Mouse (Mus musculus): ENCODE measurements around the gene Lmod3. TPM values are rescaled to one million over a fixed set of nuclear protein-coding genes. Genes with fewer than 3 reads are reported as not detected.

The Lmod3 gene
- polyA plus RNA-seq, 2 experiments: 11.9 to 12.2 TPM

DNA sequence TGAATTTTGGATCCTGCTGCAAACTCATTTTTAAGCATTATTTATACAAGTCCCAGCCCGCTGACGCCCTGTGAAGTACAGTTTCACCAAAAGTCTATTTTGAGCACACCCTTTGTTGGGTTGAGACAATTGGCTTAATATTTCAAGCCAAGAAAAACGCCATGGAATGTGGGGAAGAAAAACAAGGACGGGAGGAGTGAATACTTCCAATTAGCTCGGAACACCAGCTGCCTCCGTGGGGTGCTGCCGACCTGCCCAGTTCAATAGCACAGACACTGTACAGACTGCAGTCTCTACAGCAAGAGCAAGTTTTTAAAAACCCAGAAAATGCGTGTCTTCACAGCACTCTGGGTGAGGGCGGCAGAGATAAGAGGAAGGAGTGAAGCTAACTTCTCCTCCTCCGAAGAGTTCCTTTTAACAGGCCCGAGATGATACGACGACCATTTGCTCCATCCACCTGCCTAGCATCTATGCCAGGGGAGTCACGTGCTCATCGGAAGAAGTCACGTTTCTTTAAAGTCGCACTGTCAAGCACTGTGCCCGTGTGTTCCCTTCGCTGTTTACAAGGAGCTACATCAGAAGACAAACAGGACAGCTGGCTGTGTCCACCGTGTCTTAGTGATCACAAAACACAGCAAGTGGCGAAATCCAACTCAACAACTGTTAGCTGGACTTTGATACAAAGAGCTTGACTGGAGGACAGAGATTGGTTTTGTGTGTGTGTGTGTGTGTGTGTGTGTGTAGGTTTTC, 38.8 kb upstream of the Lmod3 start:
- no peak for DNase-seq (ENCODE audit: low spot score)
- 74% methylated on average over 21 of the region's 21 CpGs for WGBS
- no peak overlapping the region for H3K9ac ChIP-seq (ENCODE audit: low read depth, low read length, severe bottlenecking)
- no peak overlapping the region for H3K4me3 ChIP-seq (replicated peaks; ENCODE audit: low read length)
- ATAC-seq (ENCODE audit: low FRiP score, low read depth): no peak
- H3K36me3 ChIP-seq (ENCODE audit: control insufficient read depth, insufficient read depth, low read length): peaks cover 11% of the 10 kb centered on the region; the same call in 1 of the 2 replicates
- peak overlapping the region; percentile 28; the same call in 1 of the 2 replicates for H3K27ac ChIP-seq (replicated peaks; ENCODE audit: low read depth, low read length)
- H3K9me3 ChIP-seq (ENCODE audit: control insufficient read depth, low read length): no peaks in the 10 kb centered on the region
- no peak for TF ChIP-seq POLR2A (IDR thresholded peaks at IDR 0.05; ENCODE audit: borderline replicate concordance, extremely low read depth, insufficient read depth, insufficient read length)
- H3K27me3 ChIP-seq (ENCODE audit: control insufficient read depth, insufficient read depth, low read length): no peaks in the 10 kb centered on the region
- H3K4me2 ChIP-seq (replicated peaks; ENCODE audit: low read depth, low read length, severe bottlenecking): no peak overlapping the region
- peaks cover 7% of the 10 kb centered on the region for H3K4me1 ChIP-seq (ENCODE audit: control insufficient read depth, insufficient read depth, low read length)

DNA sequence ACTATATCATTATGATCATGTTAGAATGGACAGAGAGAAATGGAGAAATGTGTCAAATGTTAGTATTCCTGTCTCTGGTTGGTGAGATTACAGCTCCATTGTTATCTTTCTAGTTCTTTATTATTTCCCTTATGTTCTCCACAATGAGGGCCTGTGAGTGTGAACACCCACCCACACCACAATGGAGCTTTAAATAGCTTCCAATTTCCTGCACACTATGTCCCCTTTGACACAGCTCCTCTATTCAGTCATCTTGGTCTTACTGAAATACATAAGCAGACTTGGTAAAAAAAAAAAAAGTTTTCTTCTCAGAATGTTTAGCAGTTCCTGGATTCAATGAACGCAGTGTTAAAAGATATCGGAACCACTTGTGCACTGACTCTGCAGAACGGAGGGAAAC, 38.1 kb upstream of the Lmod3 start:
- WGBS: 58% methylated on average over 3 of the region's 3 CpGs
- no peak for DNase-seq (ENCODE audit: low spot score)

DNA sequence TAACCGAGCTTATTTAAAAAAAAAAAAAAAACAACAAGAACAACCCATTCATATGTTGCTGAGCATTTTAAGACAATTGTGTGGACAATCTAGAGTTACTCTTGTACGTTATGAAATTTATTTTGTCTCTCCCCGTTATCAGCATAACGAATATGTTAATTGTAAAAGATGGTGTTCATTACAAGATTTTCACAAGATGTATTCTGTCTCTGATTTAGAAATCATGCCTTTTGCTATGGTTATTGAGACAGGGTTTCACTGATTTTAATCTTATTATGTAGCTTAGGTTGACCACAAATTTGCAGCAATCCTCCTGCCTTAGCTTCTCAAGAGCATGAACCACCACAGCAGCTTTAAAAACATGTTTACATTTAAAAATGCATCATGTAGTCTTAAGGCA, 37.3 kb upstream of the Lmod3 start:
- Histone ChIP-seq H3K4me3 (replicated peaks; ENCODE audit: low read length) (no peak overlapping the region), H3K4me1 (ENCODE audit: control insufficient read depth, insufficient read depth, low read length) (peaks cover 7% of the 10 kb centered on the region), H3K9ac (ENCODE audit: low read depth, low read length, severe bottlenecking) (no peak overlapping the region), H3K27me3 (ENCODE audit: control insufficient read depth, insufficient read depth, low read length) (no peaks in the 10 kb centered on the region), H3K4me2 (replicated peaks; ENCODE audit: low read depth, low read length, severe bottlenecking) (no peak overlapping the region), H3K27ac (replicated peaks; ENCODE audit: low read depth, low read length) (no peak overlapping the region), H3K36me3 (ENCODE audit: control insufficient read depth, insufficient read depth, low read length) (peaks cover 3% of the 10 kb centered on the region; the same call in 1 of the 2 replicates), H3K9me3 (ENCODE audit: control insufficient read depth, low read length) (no peaks in the 10 kb centered on the region)
- DNase-seq (ENCODE audit: low spot score) (no peak), ATAC-seq (ENCODE audit: low FRiP score, low read depth) (no peak)
- no peak for TF ChIP-seq POLR2A (IDR thresholded peaks at IDR 0.05; ENCODE audit: borderline replicate concordance, extremely low read depth, insufficient read depth, insufficient read length)
- WGBS: 83% methylated on average over 4 of the region's 4 CpGs

More for the DNA sequence above, 38.1 kb upstream of the Lmod3 start:
- peaks cover 7% of the 10 kb centered on the region for H3K4me1 ChIP-seq (ENCODE audit: control insufficient read depth, insufficient read depth, low read length)
- H3K9me3 ChIP-seq (ENCODE audit: control insufficient read depth, low read length): no peaks in the 10 kb centered on the region
- peaks cover 11% of the 10 kb centered on the region; the same call in 1 of the 2 replicates for H3K36me3 ChIP-seq (ENCODE audit: control insufficient read depth, insufficient read depth, low read length)
- no peaks in the 10 kb centered on the region for H3K27me3 ChIP-seq (ENCODE audit: control insufficient read depth, insufficient read depth, low read length)
- no peak for ATAC-seq (ENCODE audit: low FRiP score, low read depth)
- no peak overlapping the region for H3K9ac ChIP-seq (ENCODE audit: low read depth, low read length, severe bottlenecking)
- no peak overlapping the region for H3K4me2 ChIP-seq (replicated peaks; ENCODE audit: low read depth, low read length, severe bottlenecking)
- no peak overlapping the region for H3K4me3 ChIP-seq (replicated peaks; ENCODE audit: low read length)
- peak overlapping the region; percentile 28; the same call in 1 of the 2 replicates for H3K27ac ChIP-seq (replicated peaks; ENCODE audit: low read depth, low read length)
- no peak for TF ChIP-seq POLR2A (IDR thresholded peaks at IDR 0.05; ENCODE audit: borderline replicate concordance, extremely low read depth, insufficient read depth, insufficient read length)

GRCm38 (mm10) chr6:97289316-97289820, 36.8 kb upstream of the Lmod3 start:
- H3K36me3 ChIP-seq (ENCODE audit: control insufficient read depth, insufficient read depth, low read length): no peaks in the 10 kb centered on the region
- no peak overlapping the region for H3K4me2 ChIP-seq (replicated peaks; ENCODE audit: low read depth, low read length, severe bottlenecking)
- H3K4me1 ChIP-seq (ENCODE audit: control insufficient read depth, insufficient read depth, low read length): peaks cover 7% of the 10 kb centered on the region
- ATAC-seq (ENCODE audit: low FRiP score, low read depth) (no peak), DNase-seq (ENCODE audit: low spot score) (no peak)
- H3K9me3 ChIP-seq (ENCODE audit: control insufficient read depth, low read length): no peaks in the 10 kb centered on the region
- no peak for TF ChIP-seq POLR2A (IDR thresholded peaks at IDR 0.05; ENCODE audit: borderline replicate concordance, extremely low read depth, insufficient read depth, insufficient read length)
- no peak overlapping the region for H3K9ac ChIP-seq (ENCODE audit: low read depth, low read length, severe bottlenecking)
- H3K4me3 ChIP-seq (replicated peaks; ENCODE audit: low read length): no peak overlapping the region
- no peaks in the 10 kb centered on the region for H3K27me3 ChIP-seq (ENCODE audit: control insufficient read depth, insufficient read depth, low read length)
- WGBS: 63% methylated on average over 10 of the region's 10 CpGs
- H3K27ac ChIP-seq (replicated peaks; ENCODE audit: low read depth, low read length): no peak overlapping the region

- Histone ChIP-seq H3K4me2 (replicated peaks; ENCODE audit: low read depth, low read length, severe bottlenecking) (no peak overlapping the region), H3K9ac (ENCODE audit: low read depth, low read length, severe bottlenecking) (no peak overlapping the region), H3K36me3 (ENCODE audit: control insufficient read depth, insufficient read depth, low read length) (no peaks in the 10 kb centered on the region), H3K4me3 (replicated peaks; ENCODE audit: low read length) (no peak overlapping the region), H3K27ac (replicated peaks; ENCODE audit: low read depth, low read length) (no peak overlapping the region), H3K9me3 (ENCODE audit: control insufficient read depth, low read length) (no peaks in the 10 kb centered on the region), H3K4me1 (ENCODE audit: control insufficient read depth, insufficient read depth, low read length) (peaks cover 7% of the 10 kb centered on the region), H3K27me3 (ENCODE audit: control insufficient read depth, insufficient read depth, low read length) (no peaks in the 10 kb centered on the region)
- TF ChIP-seq POLR2A (IDR thresholded peaks at IDR 0.05; ENCODE audit: borderline replicate concordance, extremely low read depth, insufficient read depth, insufficient read length): no peak
- DNase-seq (ENCODE audit: low spot score) (no peak), ATAC-seq (ENCODE audit: low FRiP score, low read depth) (no peak)
- 73% methylated on average over 19 of the region's 19 CpGs for WGBS
These were observed 35.7 kb upstream of the Lmod3 start for GRCm38 (mm10) chr6:97288047-97288855.
